Mouse (Mus musculus) kidney, adult 2 months (tissue): Measurements from ENCODE around the gene Smad1. TPM values are rescaled to one million over a fixed set of nuclear protein-coding genes. Genes with fewer than 3 reads are reported as not detected.
A peak's percentile ranks its signal among the peaks of the same experiment; 100 is the strongest.

Source experiments
- DNase-seq: peaks from one replicate; pipeline ENCODE4 v3.0.0; 2021
- H3K27ac ChIP-seq: fragments of 200-500 bp; 2 replicates; pipeline ENCODE4 v1.5.1; 2012; ENCODE audit warnings: low read depth, low read length, control low read depth, inconsistent platforms; ENCODE audit not compliant: insufficient read depth
- H3K27me3 ChIP-seq: fragments of 200-500 bp; replicated peaks from 2 replicates; pipeline ENCODE4 v1.6.1; 2012; ENCODE audit warnings: mild to moderate bottlenecking, moderate library complexity, low read length, inconsistent platforms; ENCODE audit not compliant: control insufficient read depth, insufficient read depth
- H3K36me3 ChIP-seq: fragments of 200-500 bp; 2 replicates; pipeline ENCODE4 v1.6.1; 2012; ENCODE audit warnings: mild to moderate bottlenecking, moderate library complexity, low read length, inconsistent platforms; ENCODE audit not compliant: control insufficient read depth, insufficient read depth
- H3K4me1 ChIP-seq: fragments of 200-500 bp; 2 replicates; pipeline ENCODE4 v1.6.1; 2011; ENCODE audit warnings: low read length; ENCODE audit not compliant: control insufficient read depth, insufficient read depth
- H3K4me3 ChIP-seq: fragments of 200-500 bp; 2 replicates; pipeline ENCODE4 v1.5.1; 2011; ENCODE audit warnings: mild to moderate bottlenecking, low read depth, low read length, control low read depth; ENCODE audit not compliant: insufficient read depth
- CTCF ChIP-seq: fragments of 200-500 bp; conservative IDR thresholded peaks from 2 replicates; pipeline ENCODE4 v1.5.1; 2011; ENCODE audit warnings: low read depth, mild to moderate bottlenecking, control low read depth, low read length, moderate library complexity, mixed read lengths; ENCODE audit not compliant: insufficient read depth, insufficient read length
- POLR2A ChIP-seq: fragments of 200-500 bp; IDR thresholded peaks from one replicate; pipeline ENCODE4 v1.6.1; 2011; ENCODE audit warnings: low read depth, low read length, control low read depth
- WGBS: fragments of 180-500 bp; shearing (Covaris S2); methylation state at CpG from one replicate; pipeline ENCODE4 v1.1.7; 2018; 5-methylcytosine and 5-hydroxymethylcytosine counted together
- polyA plus RNA-seq: library from polyadenylated mRNA; depleted of rRNA; stranded (reverse); fragments of >200 nt; gene quantifications from 2 replicates; pipeline ENCODE4 v1.2.3, GENCODE M21; 2012

Smad1 gene
- polyA plus RNA-seq, 1 experiment: 20.8 TPM

GRCm38 (mm10) chr8:79404895-79405557, 5.7 kb upstream of the Smad1 start:
- Histone ChIP-seq H3K27ac (peak overlapping the region; percentile 61; the same call in 1 of the 2 replicates), H3K27me3 (no peaks in the 10 kb centered on the region), H3K4me3 (no peak overlapping the region), H3K36me3 (no peaks in the 10 kb centered on the region), H3K4me1 (no peaks in the 10 kb centered on the region)
- peak; percentile 81 for DNase-seq
- 36% methylated on average over 6 of the region's 6 CpGs for WGBS
- no peak for TF ChIP-seq CTCF
- no peak for TF ChIP-seq POLR2A

- no peaks in the 10 kb centered on the region; the same call in 1 of the 2 replicates for H3K4me1 ChIP-seq
- TF ChIP-seq CTCF (no peak), POLR2A (no peak)
- no peaks in the 10 kb centered on the region for H3K27me3 ChIP-seq
- WGBS: 80% methylated on average over 2 of the region's 2 CpGs
- H3K36me3 ChIP-seq: no peaks in the 10 kb centered on the region
- DNase-seq: no peak
- H3K4me3 ChIP-seq: no peak overlapping the region
- no peak overlapping the region for H3K27ac ChIP-seq
These were observed 1.4 kb upstream of the Smad1 start for GRCm38 (mm10) chr8:79400671-79401070.

- Histone ChIP-seq H3K27ac (peak overlapping the region; percentile 92), H3K4me3 (peak overlapping the region; percentile 100), H3K36me3 (no peaks in the 10 kb centered on the region), H3K27me3 (no peaks in the 10 kb centered on the region), H3K4me1 (no peaks in the 10 kb centered on the region; the same call in none of the 2 replicates)
- DNase-seq: peak; percentile 53
- TF ChIP-seq POLR2A: no peak
- no peak for TF ChIP-seq CTCF
- under 1% methylated on average over 64 of the region's 68 CpGs for WGBS
These were observed 902 bp downstream of the Smad1 start for GRCm38 (mm10) chr8:79398251-79398981.

- Histone ChIP-seq H3K4me1 (no peaks in the 10 kb centered on the region; the same call in none of the 2 replicates), H3K36me3 (no peaks in the 10 kb centered on the region), H3K4me3 (peak overlapping the region; percentile 100), H3K27me3 (no peaks in the 10 kb centered on the region), H3K27ac (peak overlapping the region; percentile 83)
- DNase-seq: peak; percentile 29
- 36% methylated on average over 7 of the region's 7 CpGs for WGBS
- TF ChIP-seq CTCF (no peak), POLR2A (no peak)
These were observed 1.5 kb downstream of the Smad1 start for GRCm38 (mm10) chr8:79397705-79398250.

- Histone ChIP-seq H3K4me3 (no peak overlapping the region), H3K4me1 (no peaks in the 10 kb centered on the region; the same call in none of the 2 replicates), H3K36me3 (no peaks in the 10 kb centered on the region), H3K27ac (no peak overlapping the region), H3K27me3 (no peaks in the 10 kb centered on the region)
- TF ChIP-seq POLR2A: no peak
- no peak for DNase-seq
- WGBS: 76% methylated on average over 6 of the region's 6 CpGs
These were observed 2.4 kb downstream of the Smad1 start for GRCm38 (mm10) chr8:79396911-79397310.

GRCm38 (mm10) chr8:79394009-79394408, 5.3 kb downstream of the Smad1 start:
- H3K27ac ChIP-seq: no peak overlapping the region
- H3K27me3 ChIP-seq: no peaks in the 10 kb centered on the region
- WGBS: 64% methylated on average over 9 of the region's 9 CpGs

GRCm38 (mm10) chr8:79393215-79393614, 6.1 kb downstream of the Smad1 start:
- H3K4me3 ChIP-seq: no peak overlapping the region
- TF ChIP-seq POLR2A: no peak
- no peak for TF ChIP-seq CTCF
- H3K27ac ChIP-seq: no peak overlapping the region
- DNase-seq: no peak
- WGBS: 89% methylated on average over 5 of the region's 5 CpGs
- no peaks in the 10 kb centered on the region for H3K27me3 ChIP-seq
- no peaks in the 10 kb centered on the region for H3K36me3 ChIP-seq
- peaks cover 5% of the 10 kb centered on the region for H3K4me1 ChIP-seq

More at GRCm38 (mm10) chr8:79394009-79394408, 5.3 kb downstream of the Smad1 start:
- DNase-seq: no peak
- no peak overlapping the region for H3K4me3 ChIP-seq
- TF ChIP-seq CTCF (no peak), POLR2A (no peak)
- H3K4me1 ChIP-seq: peaks cover 5% of the 10 kb centered on the region
- H3K36me3 ChIP-seq: no peaks in the 10 kb centered on the region
